Mouse (Mus musculus): ENCODE measurements at regions not wholly inside any gene's neighbourhood (a gene's known extent, or its start where the extent isn't known, plus 50 kb on each side); places are given as distances from the start of the nearest gene placed in this dataset.
A peak's percentile ranks its signal among the peaks of the same experiment; 100 is the strongest.

GRCm38 (mm10) chr2:117543301-117543782 lies 200.5 kb upstream of the Rasgrp1 start:
- no peak for DNase-seq

DNA sequence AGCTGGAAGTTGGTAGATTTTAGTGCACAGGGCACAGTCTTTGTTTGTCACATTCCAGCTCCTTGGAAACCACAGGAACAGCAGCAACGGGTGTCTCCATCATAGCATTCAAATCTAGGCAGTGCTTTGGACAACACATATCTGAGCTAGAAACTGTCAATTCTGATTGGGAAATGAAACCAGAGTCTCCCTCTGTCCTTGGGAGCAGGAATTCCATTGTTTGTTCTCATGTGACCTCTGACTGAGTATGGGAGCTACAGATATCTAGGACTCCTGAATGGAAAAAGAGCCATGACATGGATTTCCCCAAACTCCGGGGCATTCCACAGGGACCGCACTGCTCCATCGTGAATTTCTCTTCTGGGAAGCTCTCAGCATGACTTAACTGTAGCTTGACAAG lies 205.5 kb upstream of the Rasgrp1 start:
- DNase-seq, result no peak

DNA sequence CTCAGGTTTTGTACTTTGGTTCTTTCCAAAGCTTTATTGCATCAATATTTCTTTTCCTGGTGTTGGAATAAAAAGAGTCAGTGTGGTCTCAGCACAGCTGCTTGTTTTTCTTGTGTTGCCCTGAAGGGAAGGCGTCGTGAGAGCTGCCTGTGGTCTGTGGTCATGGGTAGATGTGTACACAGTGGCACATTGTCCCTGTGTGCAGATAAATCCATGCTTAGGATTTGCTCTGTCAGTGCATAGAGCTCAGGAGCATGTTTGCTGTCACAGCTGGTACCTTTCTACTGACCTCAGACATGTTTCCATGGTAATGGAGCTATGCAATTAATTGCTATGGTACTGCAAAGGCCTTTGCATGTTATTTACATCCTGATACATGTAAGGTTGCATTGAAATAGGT lies 213.5 kb upstream of the Rasgrp1 start:
- no peak for DNase-seq

GRCm38 (mm10) chr2:117570987-117571386 lies 228.2 kb upstream of the Rasgrp1 start:
- no peak for DNase-seq

GRCm38 (mm10) chr2:117587381-117587780 lies 244.6 kb upstream of the Rasgrp1 start:
- DNase-seq, result peak; percentile 11

- DNase-seq, result no peak
Measured at GRCm38 (mm10) chr2:117595028-117595427, 252.2 kb upstream of the Rasgrp1 start.

DNA sequence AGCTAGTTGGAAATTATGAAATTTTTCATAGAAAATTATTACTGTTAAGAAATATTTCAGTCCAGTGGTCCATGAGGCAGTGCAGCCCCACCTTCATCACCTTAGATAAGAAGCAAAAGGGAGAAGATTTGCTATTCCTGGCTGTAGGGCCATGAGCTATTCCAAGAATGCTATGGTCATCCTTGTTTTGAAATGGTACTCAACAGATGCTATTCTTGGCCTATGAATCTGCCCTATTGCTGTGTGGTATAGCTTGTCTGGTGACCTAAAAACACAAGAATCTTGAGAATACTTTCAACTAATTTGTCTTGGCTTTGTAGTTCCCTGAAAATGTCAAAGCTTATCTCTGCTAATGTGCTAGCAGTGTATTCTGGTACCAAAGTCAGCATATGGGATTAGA lies 254.8 kb upstream of the Rasgrp1 start:
- DNase-seq, result no peak

DNA sequence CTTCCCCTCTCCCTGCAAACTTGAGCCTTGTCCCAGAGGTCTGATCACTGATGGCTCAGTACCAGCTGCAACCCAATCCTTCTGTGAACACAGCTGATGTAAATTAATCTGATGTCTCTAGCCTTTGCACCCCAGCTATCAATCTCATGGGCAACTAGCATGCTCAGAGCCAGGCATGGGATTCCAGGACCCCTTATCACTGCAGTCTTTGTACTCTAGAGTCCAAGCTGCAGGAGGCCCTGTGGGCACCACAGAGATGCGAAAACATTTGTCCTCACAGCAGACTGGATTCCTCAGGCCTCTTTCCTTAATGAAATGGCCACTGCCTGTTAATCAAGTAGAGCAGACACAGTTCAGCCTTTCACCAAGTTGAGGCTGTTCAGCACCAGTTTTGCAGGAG lies 272.0 kb upstream of the Rasgrp1 start:
- no peak for DNase-seq

GRCm38 (mm10) chr2:117618063-117618462 lies 275.3 kb upstream of the Rasgrp1 start:
- no peak for DNase-seq

GRCm38 (mm10) chr2:117623955-117624354 lies 281.2 kb upstream of the Rasgrp1 start:
- DNase-seq, result no peak

DNA sequence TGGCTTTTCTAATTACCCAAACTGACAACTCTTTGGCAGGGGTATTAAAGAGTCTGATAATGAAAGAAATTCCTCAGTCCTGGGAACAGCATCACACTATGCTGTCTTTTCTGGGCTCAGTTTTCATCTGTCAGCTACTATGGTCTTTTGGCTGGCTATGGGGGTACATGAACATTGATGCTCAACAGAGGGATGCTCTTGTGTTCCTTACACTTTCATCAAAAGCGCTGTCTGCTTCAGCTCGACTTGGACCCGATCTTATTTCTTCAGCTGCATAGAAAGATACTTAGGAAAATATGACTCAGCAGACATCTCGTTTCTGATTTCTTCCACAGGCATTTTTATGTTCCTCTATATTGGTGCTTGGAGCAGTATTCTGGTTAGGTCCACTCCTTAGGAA lies 292.1 kb upstream of the Rasgrp1 start:
- DNase-seq, result no peak

GRCm38 (mm10) chr2:117637397-117637796 lies 294.6 kb upstream of the Rasgrp1 start:
- no peak for DNase-seq

- DNase-seq, result no peak
Measured at GRCm38 (mm10) chr2:117652101-117652500, 309.3 kb upstream of the Rasgrp1 start.

- no peak for DNase-seq
Measured at GRCm38 (mm10) chr2:117652647-117653046, 309.8 kb upstream of the Rasgrp1 start.

DNA sequence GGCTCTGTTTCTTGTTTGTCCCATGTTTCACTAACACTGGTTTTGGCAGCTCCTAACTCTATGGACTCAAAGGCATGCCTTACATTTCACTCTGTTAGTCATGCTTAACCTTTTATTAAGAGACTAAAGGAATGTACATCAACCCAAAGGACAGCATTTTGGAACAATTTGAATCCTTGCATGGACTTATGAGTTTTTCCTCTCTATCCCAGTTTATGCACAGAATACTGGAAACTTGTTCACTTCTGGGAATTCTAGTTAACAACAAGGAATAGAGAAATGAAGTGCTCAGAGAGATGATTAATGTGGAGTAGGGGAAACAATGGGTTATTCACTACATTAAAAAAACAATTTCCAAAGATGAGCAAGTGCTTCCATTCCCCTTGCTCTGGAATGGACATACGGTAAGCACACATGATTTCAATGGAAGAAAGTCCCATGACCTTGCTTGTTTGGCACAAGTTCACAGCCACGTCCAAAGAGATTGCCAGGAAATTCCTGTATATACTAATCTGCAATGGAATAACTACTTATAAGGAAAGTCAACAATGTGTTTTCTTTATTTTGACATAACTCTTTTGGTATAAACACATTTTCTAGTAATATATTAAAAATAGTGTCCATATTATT lies 313.9 kb upstream of the Rasgrp1 start:
- DNase-seq, result no peak

DNA sequence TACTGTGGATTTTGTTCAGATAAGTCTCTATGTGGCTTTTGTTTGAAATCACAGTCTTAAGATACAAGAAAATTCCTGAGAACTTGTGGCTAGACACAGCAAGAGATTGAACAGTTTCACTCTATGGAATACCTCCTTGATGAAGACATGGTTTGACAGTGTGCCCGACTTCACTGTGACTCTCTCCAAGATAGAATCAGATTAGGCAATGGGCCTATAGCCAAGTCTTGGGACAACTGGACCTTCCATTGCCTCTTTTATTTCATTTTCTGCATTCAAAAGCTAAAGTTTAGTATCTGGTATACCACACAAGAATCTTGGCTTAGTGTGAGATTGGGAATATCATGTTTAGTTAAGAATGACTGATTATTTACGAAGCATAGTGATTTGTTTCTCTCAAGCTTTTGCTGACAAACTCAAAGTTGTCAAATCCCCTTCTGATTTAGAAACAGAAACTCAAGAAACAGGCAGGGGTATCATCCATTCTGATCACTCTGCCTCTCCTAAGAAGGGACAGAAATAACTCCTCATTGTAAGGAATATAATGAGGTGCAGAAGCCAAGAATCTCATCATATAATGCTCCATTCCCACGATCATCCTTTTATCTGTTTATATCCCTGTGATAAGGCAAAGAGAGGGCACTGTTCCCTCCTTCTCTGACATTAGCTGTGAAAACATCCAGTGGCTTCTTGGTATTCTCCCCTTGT lies 317.6 kb upstream of the Rasgrp1 start:
- no peak for DNase-seq

DNA sequence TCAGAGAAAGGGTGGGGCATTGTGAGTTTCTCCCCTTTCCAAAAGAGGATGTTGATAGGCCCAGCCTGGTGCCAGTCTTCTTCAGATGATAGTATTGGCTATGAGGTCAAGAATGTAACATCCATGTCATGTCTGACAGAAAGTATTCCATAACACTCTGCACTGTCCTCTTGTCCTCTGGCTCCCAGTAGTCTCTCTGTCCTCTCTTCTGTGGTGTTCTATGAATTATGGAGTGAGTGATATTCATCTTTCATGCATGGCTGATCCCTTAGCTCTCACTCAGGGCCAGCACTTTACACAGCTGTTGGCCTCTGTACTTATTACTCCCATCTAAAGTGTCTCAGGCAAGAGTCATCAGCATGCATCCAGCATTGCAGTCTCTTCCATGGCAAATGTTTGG lies 319.9 kb upstream of the Rasgrp1 start:
- no peak for DNase-seq

DNA sequence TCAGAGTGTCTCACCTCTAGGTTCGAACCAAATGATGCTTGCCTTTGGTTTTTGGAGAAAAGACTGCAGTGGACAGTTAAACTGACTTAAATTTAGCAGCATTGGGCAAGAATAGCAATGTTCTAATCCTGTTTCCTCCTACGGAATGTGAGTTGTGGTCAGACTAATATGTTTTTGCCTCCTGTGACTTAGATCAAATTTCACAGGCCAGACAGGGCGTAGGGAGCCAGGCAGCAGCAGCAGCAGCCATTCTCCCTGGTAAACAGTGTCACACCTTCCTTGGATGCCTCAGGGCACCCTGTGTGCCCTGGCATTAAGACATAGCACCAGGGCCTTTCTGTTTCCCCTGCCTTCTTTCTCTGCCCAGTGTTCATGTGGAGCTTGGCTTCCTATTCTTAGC lies 323.7 kb upstream of the Rasgrp1 start:
- no peak for DNase-seq

DNA sequence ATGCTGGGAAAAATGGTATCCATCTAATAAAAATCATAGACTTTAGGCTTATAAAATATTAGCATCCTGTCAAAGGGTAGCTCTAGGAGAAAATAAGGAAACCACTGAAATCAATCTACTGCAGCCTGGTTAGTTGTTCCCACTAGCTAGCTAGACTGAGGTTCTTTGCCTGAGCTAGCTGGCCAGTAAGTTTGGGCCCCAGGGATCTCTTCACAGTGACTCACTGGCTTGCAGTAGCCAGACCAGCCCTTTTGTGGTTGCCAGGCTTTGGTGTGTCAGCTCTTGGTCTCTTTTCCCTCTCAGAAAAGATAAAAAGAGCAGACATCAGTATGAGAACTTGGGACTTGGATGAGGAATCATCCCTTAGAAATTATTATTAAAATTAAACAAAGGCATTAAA lies 325.3 kb upstream of the Rasgrp1 start:
- no peak for DNase-seq

- DNase-seq, result no peak
Measured at GRCm38 (mm10) chr2:117674877-117675276, 332.1 kb upstream of the Rasgrp1 start.

- DNase-seq, result no peak
Measured at GRCm38 (mm10) chr2:117678650-117679049, 335.8 kb upstream of the Rasgrp1 start.

- no peak for DNase-seq
Measured at GRCm38 (mm10) chr2:117685836-117686453, 343.1 kb upstream of the Rasgrp1 start.

GRCm38 (mm10) chr2:117693537-117693936 lies 350.7 kb upstream of the Rasgrp1 start:
- no peak for DNase-seq
